Comparison of ENCODE assay signal across 8 mouse cellular contexts in genomic region chr8:71488454-71488853, GRCm38 (mm10). TPM values are rescaled to one million over a fixed set of nuclear protein-coding genes. Genes with fewer than 3 reads are reported as not detected.
DNase-seq lines count a peak whose midpoint lies in the region; ATAC-seq and TF ChIP-seq lines count a peak whose summit lies in the region.

No protein-coding gene starts in this region.

- H3K27ac ChIP-seq in bone marrow macrophage, adult 2 months (ENCODE audit: insufficient read depth, low read depth, low read length), result peak overlapping the region; percentile 53
- peak overlapping the region; percentile 96 for H3K27ac ChIP-seq in embryonic fibroblast, embryonic 13.5 days (ENCODE audit: insufficient read depth, low read length)
- H3K27ac ChIP-seq in heart, embryonic 10.5 days, result peak overlapping the region; percentile 94
- peak overlapping the region; percentile 96 for H3K27ac ChIP-seq in kidney, embryonic 15.5 days

- peak overlapping the region; percentile 88 for H3K9ac ChIP-seq in kidney, embryonic 15.5 days

- H3K4me2 ChIP-seq in kidney, embryonic 15.5 days, result peak overlapping the region; percentile 100

- H3K36me3 ChIP-seq in heart, embryonic 10.5 days, result peaks cover 36% of the 10 kb centered on the region
- H3K36me3 ChIP-seq in kidney, embryonic 15.5 days, result peaks cover 36% of the 10 kb centered on the region

- under 1% methylated on average over 22 of the region's 22 CpGs for WGBS in heart, embryonic 10.5 days
- WGBS in kidney, embryonic 15.5 days, result under 1% methylated on average over 22 of the region's 22 CpGs

- 0 out of 2 replicates have a peak, but pooled peaks cover 11% of the 10 kb centered on the region for H3K27me3 ChIP-seq in heart, embryonic 10.5 days (ENCODE audit: insufficient read depth, poor library complexity, severe bottlenecking)
- H3K27me3 ChIP-seq in kidney, embryonic 15.5 days, result no peaks in the 10 kb centered on the region

- H3K4me1 ChIP-seq in bone marrow macrophage, adult 2 months (ENCODE audit: control insufficient read depth, insufficient read depth, low read length), result peaks cover 5% of the 10 kb centered on the region; the same call in 1 of the 2 replicates
- H3K4me1 ChIP-seq in embryonic fibroblast, embryonic 13.5 days (ENCODE audit: control insufficient read depth, insufficient read depth, low read length), result peaks cover 5% of the 10 kb centered on the region
- peaks cover 37% of the 10 kb centered on the region for H3K4me1 ChIP-seq in heart, embryonic 10.5 days
- peaks cover 48% of the 10 kb centered on the region for H3K4me1 ChIP-seq in kidney, embryonic 15.5 days

- H3K4me3 ChIP-seq in bone marrow macrophage, adult 2 months (ENCODE audit: insufficient read depth, low read length), result peak overlapping the region; percentile 89
- H3K4me3 ChIP-seq in embryonic fibroblast, embryonic 13.5 days (ENCODE audit: insufficient read depth, low read length), result peak overlapping the region; percentile 74
- H3K4me3 ChIP-seq in heart, embryonic 10.5 days, result peak overlapping the region; percentile 84
- H3K4me3 ChIP-seq in kidney, embryonic 15.5 days (replicated peaks), result peak overlapping the region; percentile 87

- ATAC-seq in kidney, embryonic 15.5 days (replicated peaks; ENCODE audit: low FRiP score), result peak; percentile 81
- peak; percentile 89 for ATAC-seq in monocyte, adult 5-6 weeks (replicated peaks; ENCODE audit: insufficient number of reproducible peaks, low FRiP score, low TSS enrichment, poor library complexity, severe bottlenecking)

- DNase-seq in A20 (ENCODE audit: low read depth, low spot score), result peak; percentile 96
- DNase-seq in heart, embryonic 10.5 days (ENCODE audit: low spot score), result peak; percentile 93
- peak; percentile 85 for DNase-seq in liver
- DNase-seq in spleen, postnatal 4 days (ENCODE audit: low spot score in 2 of 2), result peak; percentile 89 to 93

- TF ChIP-seq CTCF in bone marrow macrophage, adult 2 months (IDR thresholded peaks at IDR 0.05; ENCODE audit: low read depth, low read length), result no peak
- no peak for TF ChIP-seq CTCF in embryonic fibroblast, embryonic 13.5 days (IDR thresholded peaks at IDR 0.05; ENCODE audit: borderline replicate concordance, insufficient read depth, low read length)

- no peak for TF ChIP-seq POLR2A in bone marrow macrophage, adult 2 months (IDR thresholded peaks at IDR 0.05; ENCODE audit: borderline replicate concordance, low read depth, low read length)
- peak; percentile 73 for TF ChIP-seq POLR2A in embryonic fibroblast, embryonic 13.5 days (IDR thresholded peaks at IDR 0.05; ENCODE audit: low read depth, low read length)

- no peaks in the 10 kb centered on the region for H3K9me3 ChIP-seq in heart, embryonic 10.5 days
- no peaks in the 10 kb centered on the region for H3K9me3 ChIP-seq in kidney, embryonic 15.5 days (replicated peaks)

RNA-seq across cellular contexts. Expression of gene Gtpbp3, which starts 0.6 kb away (rescaled TPM):
- 11.0 and 11.1 TPM in 2 replicates for polyA plus RNA-seq in bone marrow macrophage, adult 2 months (2012; ENCODE audit: insufficient read depth, insufficient read length, missing spikeins)
- 10.5 and 12.5 TPM in 2 replicates for polyA plus RNA-seq in embryonic fibroblast, embryonic 13.5 days (2011; ENCODE audit: insufficient read length, low read depth, missing spikeins)
- polyA plus RNA-seq in heart, embryonic 10.5 days (2016; fragmentation: Nextera tagmentation; extraction: Ambion mirVana), result 13.2 and 14.7 TPM in 2 replicates
- 21.3 and 22.9 TPM in 2 replicates for polyA plus RNA-seq in kidney, embryonic 15.5 days (2015; fragmentation: Nextera tagmentation; extraction: Ambion mirVana)
- 16.0 to 22.2 TPM (median 16.4 TPM) in 3 replicates for total RNA-seq in monocyte, adult 5-6 weeks (2017)

RNA-seq across cellular contexts. Expression of gene Ano8, which starts 2.7 kb away (rescaled TPM):
- 10.0 and 10.2 TPM in 2 replicates for polyA plus RNA-seq in bone marrow macrophage, adult 2 months (2012; ENCODE audit: insufficient read depth, insufficient read length, missing spikeins)
- 15.4 and 15.6 TPM in 2 replicates for polyA plus RNA-seq in embryonic fibroblast, embryonic 13.5 days (2011; ENCODE audit: insufficient read length, low read depth, missing spikeins)
- polyA plus RNA-seq in heart, embryonic 10.5 days (2016; fragmentation: Nextera tagmentation; extraction: Ambion mirVana), result 0.73 and 2.7 TPM in 2 replicates
- 1.4 and 2.0 TPM in 2 replicates for polyA plus RNA-seq in kidney, embryonic 15.5 days (2015; fragmentation: Nextera tagmentation; extraction: Ambion mirVana)
- 4.7 to 11.0 TPM (median 8.5 TPM) in 3 replicates for total RNA-seq in monocyte, adult 5-6 weeks (2017)

RNA-seq across cellular contexts. Expression of gene Dda1, which starts 19.5 kb away (rescaled TPM):
- polyA plus RNA-seq in bone marrow macrophage, adult 2 months (2012; ENCODE audit: insufficient read depth, insufficient read length, missing spikeins), result 42.3 and 45.5 TPM in 2 replicates
- polyA plus RNA-seq in embryonic fibroblast, embryonic 13.5 days (2011; ENCODE audit: insufficient read length, low read depth, missing spikeins), result 63.1 and 70.4 TPM in 2 replicates
- polyA plus RNA-seq in heart, embryonic 10.5 days (2016; fragmentation: Nextera tagmentation; extraction: Ambion mirVana), result 107 and 128 TPM in 2 replicates
- 98.1 and 106 TPM in 2 replicates for polyA plus RNA-seq in kidney, embryonic 15.5 days (2015; fragmentation: Nextera tagmentation; extraction: Ambion mirVana)
- total RNA-seq in monocyte, adult 5-6 weeks (2017), result 33.6 to 53.8 TPM (median 42.4 TPM) in 3 replicates

RNA-seq across cellular contexts. Expression of gene Plvap, which starts 23.1 kb away (rescaled TPM):
- not detected in 2 replicates for polyA plus RNA-seq in bone marrow macrophage, adult 2 months (2012; ENCODE audit: insufficient read depth, insufficient read length, missing spikeins)
- polyA plus RNA-seq in embryonic fibroblast, embryonic 13.5 days (2011; ENCODE audit: insufficient read length, low read depth, missing spikeins), result 0.33 and 0.44 TPM in 2 replicates
- polyA plus RNA-seq in heart, embryonic 10.5 days (2016; fragmentation: Nextera tagmentation; extraction: Ambion mirVana), result 174 and 198 TPM in 2 replicates
- polyA plus RNA-seq in kidney, embryonic 15.5 days (2015; fragmentation: Nextera tagmentation; extraction: Ambion mirVana), result 136 and 143 TPM in 2 replicates
- total RNA-seq in monocyte, adult 5-6 weeks (2017), result not detected in 3 replicates

RNA-seq across cellular contexts. Expression of gene Mrpl34, which starts 23.7 kb away (rescaled TPM):
- 59.5 and 62.9 TPM in 2 replicates for polyA plus RNA-seq in bone marrow macrophage, adult 2 months (2012; ENCODE audit: insufficient read depth, insufficient read length, missing spikeins)
- polyA plus RNA-seq in embryonic fibroblast, embryonic 13.5 days (2011; ENCODE audit: insufficient read length, low read depth, missing spikeins), result 36.9 and 50.5 TPM in 2 replicates
- polyA plus RNA-seq in heart, embryonic 10.5 days (2016; fragmentation: Nextera tagmentation; extraction: Ambion mirVana), result 172 and 181 TPM in 2 replicates
- 178 and 198 TPM in 2 replicates for polyA plus RNA-seq in kidney, embryonic 15.5 days (2015; fragmentation: Nextera tagmentation; extraction: Ambion mirVana)
- total RNA-seq in monocyte, adult 5-6 weeks (2017), result 5.7 to 17.9 TPM (median 13.7 TPM) in 3 replicates

Comparison
In these comparisons a context has a peak if more than half of its experiments do, and no peak if none do; other contexts are left out.
1. Peak in every context shown above with its lines: DNase-seq, ATAC-seq, H3K4me3 ChIP-seq and H3K27ac ChIP-seq.